Mouse (Mus musculus): Measurements from ENCODE around the gene Smim15.

Gene Smim15

DNA sequence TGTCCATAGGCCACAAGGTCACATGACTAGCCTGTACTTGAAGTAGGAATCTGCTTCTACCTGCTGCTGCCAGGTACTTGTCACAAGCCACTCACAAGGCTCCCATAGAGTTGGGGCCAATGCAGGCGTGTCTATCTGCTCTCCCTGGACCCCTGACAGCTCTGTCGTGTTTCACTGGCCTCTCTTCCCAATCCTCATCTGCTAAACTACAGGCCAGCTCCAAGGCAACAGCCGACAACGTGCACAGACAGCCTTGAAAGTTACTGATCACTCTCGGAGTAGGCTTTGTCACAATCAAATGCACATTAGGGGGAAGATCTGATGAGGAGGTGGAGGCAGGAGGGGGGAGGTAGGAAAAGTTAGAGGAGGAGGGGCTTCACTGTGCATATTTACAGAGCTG is 18.7 kb downstream of the Smim15 start:
- no peak for DNase-seq (ENCODE audit: low read depth, low spot score)

DNA sequence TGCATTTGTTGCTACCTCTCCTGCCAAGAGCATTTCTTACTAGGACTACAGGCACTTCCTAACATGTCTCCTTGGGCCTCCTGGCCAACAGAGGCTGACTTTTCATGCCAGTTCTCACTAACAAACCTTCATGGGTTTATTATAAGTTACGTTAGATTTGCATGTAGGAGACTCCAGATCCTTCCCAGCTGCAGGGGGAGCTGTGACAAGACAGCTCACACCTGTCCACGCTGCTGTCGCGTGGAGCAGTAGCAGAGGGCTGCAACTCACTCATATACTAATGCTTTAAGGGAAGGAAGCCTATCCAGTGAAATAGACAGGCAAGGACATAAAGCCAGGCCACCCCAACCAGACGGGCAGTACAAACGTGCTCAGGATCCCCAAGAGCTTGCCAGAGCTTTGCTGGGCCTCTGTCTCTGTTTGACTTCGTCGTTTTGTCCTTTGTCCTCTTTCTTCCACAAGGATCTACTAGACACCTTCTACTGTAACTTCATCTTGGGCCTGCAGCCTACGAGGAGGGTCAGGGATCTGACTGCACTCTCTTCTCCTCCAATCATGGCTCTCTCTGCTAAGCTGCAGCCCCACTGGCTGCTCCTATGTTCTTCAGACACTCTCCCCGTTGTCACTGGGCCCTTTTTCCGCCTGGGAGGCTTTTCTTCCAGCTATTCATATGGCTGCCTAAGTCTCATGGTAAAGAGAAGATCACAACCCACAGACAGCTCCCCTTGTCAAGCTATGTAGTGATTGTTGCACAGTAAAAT is 19.3 kb downstream of the Smim15 start:
- DNase-seq (ENCODE audit: low read depth, low spot score): no peak

DNA sequence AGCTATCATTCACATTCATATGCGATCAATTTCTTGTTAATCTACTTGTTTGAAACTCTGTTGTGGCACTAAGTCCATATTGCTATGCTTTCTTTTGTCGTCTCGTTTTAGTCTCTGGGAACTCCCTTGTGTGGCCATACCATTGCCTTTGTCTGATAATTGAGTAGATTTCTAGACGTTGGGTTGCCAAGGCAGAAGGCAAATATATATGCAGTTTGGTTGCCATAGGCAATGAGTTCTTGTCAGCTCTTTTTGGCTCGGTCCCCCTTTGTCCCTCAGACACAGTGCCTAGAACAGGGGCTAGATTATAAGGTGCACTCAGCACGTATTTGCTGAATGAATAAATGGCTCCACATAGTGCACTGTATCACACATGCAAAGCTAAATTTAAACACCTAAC is 20.1 kb downstream of the Smim15 start:
- DNase-seq (ENCODE audit: low read depth, low spot score): no peak

DNA sequence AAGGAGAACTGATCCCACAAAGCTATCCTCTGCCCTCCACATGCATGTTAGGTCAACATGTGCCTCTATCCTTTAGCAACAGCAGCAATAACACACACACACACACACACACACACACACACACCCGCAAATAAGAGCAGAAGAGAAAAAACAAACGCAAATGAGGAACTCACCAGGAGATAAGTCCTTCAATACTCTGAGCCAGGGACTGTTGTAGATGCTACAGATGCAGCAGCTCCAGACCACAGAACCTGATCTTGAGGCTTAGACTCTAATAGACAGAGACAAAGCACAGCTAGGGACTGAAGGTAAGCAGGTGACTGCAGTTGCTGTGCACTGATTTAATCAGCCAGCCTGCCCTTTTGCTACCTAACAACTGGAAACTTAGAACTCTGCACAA is 21.8 kb downstream of the Smim15 start:
- no peak for DNase-seq (ENCODE audit: low read depth, low spot score)

DNA sequence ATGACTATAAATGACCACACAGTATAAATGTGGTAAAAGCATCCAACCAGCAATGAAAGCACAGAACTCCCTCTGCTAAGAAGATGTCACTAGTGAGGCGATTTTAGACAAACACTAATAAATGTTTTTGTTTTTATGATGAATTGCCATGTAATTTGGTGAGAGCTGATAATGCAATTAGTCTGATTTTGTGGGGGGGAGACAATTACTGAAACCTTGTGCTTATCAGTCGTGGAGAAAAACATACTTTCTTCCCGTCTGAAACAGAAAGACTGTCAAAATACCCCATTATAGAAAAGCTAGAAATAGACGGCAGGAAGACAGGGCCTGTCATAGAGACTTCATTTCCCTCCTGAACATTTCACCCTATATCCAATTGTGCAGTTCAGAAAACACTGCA is 24.9 kb downstream of the Smim15 start:
- DNase-seq (ENCODE audit: low read depth, low spot score): no peak

DNA sequence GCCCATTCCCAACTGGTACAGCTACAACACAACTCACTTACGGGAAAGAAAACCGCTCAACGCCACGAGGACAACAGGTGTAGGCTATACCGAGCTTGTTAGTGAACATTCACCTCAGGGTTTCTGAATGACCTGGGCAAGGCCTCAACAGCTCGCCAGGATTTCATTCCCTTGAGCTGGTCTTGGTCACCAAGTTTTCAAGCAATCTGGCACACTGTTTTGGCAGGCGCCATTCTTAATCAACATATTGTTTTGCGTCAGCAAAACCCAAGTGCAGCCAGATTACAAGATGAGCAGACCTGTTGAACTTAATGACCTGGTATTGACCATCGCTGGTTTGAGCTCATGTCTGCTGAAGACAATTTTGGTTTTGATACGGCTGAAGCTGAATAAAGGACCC is 25.9 kb downstream of the Smim15 start:
- no peak for DNase-seq (ENCODE audit: low read depth, low spot score)

DNA sequence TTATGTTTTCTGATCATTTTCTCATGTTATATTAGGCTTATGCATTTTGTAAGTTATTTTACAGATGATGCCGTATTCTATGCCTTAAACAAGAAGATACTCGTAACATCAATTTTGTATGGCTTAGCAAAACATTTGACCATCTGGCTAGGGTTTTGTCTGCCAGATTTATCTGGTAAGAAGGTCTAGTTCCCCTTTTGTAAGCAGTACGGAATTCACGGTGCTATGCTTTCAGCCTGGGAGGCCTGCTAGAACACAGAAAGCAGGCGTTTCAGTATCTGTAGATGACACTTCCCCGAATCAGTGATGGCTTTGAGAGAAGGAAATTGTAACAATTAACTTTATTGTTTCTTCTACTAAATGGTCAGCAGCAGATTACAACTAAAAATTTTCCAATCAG is 33.2 kb downstream of the Smim15 start:
- DNase-seq (ENCODE audit: low read depth, low spot score): no peak

DNA sequence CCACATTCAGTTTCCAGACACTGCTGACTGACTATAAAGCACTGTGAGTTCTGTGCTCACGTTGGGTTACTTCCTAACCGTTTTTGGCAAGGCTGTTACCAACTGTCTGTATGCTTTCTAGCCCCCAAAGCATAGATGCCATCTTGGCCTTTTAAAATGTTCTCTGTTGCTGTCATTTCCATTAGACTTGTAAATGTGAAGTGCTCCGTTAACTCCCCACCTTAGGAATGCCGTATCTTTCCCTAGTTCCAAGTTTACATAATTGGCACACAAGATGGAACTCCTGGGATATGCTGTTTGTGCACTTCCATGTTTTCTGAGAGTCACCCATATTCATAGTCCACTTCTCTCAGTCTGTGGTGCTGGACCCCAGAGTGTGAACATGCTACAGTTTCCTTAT is 33.7 kb downstream of the Smim15 start:
- DNase-seq (ENCODE audit: low read depth, low spot score): no peak

DNA sequence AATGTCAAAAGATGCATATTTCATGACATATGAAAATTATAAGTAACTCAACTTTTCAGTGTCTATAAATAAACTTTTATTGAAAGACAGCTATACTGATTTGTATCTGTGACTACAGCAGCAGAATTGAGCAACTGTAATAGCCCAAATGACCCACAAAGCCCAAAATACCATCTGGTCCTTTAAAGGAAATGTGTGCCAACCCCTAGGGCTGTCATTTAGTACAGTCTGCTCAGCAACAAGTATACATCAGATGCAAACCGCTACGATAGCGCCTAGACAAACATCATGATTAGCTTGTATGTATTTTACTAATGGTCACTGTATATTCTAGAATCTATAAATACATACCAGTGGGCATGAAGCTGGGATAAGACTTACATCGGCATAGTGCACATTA is 39.8 kb downstream of the Smim15 start:
- DNase-seq (ENCODE audit: low read depth, low spot score): no peak

DNA sequence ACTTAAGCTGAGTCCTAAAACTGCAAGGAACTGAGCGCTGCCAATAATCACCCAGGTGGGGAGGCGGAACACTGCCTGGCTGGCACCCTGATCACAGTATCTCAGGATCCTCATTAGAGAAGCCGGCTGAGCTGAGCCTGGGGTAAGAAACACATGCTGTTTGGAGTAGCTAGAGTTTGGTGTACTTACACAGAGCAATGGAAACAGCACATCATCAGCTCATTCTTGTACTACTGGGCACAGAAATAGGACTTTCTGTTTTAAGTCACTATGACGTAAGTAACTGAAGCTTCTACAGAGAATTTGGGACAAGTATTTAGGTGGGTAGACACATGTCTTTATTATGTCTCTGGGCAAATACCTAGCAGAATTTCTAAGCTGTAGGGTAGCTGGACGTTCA is 41.8 kb downstream of the Smim15 start:
- no peak for DNase-seq (ENCODE audit: low read depth, low spot score)

DNA sequence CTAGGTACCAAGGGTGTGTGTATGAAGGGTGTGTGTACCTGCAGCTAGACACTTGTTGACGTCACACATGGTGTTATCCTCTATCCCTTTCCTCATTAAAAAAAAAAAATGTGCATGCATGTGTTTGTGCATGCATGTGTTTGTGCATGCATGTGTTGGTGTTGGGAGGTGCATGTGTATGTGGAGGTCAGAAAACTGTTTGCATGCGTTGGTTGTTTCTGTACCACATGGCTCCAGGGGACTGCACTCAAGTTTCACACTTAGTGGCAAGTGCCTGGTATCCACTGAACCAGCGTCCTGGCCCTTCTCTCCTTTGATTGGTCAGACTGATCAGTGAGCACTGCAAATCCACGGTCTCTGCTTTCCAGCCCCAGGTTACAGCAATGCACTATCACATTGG is 42.5 kb downstream of the Smim15 start:
- no peak for DNase-seq (ENCODE audit: low read depth, low spot score)

DNA sequence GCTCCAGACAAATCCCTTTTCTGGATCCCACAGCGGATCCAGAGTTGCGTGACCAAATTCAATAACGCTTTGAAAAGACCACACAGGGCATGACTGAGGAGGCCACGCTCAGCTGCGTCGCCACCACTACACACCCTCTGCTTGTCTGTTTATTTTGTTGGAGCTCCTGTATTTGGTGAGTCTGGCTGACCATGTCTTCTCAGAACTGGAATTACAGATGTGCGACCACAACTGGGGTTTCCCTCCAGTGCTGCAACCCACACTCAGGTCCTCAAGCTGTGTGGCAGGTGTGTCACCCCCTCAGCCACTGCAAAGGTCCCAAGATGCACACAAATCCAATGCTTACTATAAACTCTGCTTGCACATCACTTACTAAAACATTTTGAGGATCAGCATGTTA is 48.0 kb downstream of the Smim15 start:
- DNase-seq (ENCODE audit: low read depth, low spot score): no peak

DNA sequence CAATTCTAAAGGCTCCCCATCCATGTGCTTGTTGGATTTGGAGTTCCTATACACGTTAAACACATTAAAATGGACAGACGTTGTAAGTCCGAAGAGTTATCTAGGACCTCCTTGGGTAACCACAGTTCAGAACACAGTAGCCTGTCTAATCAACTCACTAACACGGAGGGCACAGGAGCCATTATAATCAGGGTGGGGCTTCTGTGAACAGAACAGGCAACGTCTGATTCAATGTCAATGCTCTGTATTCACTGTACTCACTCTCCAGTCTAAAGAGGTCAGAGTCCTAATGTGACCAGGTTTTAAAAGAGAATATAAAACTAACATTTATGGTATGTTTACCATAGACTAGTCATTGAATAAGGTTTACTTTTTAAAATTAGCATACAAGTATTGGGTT is 50.4 kb downstream of the Smim15 start:
- DNase-seq (ENCODE audit: low read depth, low spot score): no peak

DNA sequence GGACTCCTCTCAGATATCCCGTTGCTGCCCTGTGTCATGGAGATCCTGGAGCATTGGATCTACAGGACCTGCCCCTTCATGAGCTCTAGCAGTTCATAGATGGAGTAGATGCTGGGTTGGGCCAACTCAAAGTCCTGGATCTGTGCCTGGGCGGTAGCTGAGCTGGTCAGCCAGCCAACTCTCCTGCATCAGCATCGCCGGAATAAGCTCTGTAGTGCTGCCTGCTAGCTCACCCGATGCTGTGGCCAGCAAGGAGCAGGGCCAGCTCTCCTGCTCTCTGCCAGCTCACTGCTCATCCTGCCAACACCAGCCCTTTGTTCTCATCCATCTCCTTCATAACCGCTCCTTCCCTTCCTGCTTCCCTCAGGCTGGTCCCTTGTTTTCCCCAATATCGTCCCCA is 51.4 kb downstream of the Smim15 start:
- no peak for DNase-seq (ENCODE audit: low read depth, low spot score)

DNA sequence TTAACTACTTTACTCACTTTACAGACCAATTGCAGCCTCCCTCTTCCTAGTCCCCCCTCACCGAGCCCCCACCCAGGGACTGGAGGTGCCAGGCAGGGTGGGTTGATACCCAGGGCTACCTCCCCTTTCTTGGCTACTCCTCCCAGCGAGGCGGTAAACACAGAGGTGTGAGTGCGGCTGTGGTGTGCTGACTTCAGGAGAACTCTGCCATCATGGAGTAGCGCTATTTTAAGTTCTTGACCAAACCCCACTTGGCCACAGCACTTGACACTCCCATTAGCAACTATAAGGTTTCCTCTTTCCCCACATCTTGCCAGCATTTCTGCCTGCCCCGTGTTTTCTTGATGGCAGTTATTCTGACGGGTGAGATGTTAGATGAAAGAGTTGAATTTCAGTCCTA is 52.2 kb downstream of the Smim15 start:
- no peak for DNase-seq (ENCODE audit: low read depth, low spot score)

Measured in retina, postnatal 7 days (tissue).